Comparison of ENCODE assay signal across 8 mouse cellular contexts in genomic region chr10:8968276-8968923, GRCm38 (mm10).
A peak's percentile ranks its signal among the peaks of the same experiment; 100 is the strongest.
DNase-seq lines count a peak whose midpoint lies in the region; ATAC-seq and TF ChIP-seq lines count a peak whose summit lies in the region.

No protein-coding gene starts in this region.

- no peak overlapping the region for H3K4me2 ChIP-seq in hindbrain, embryonic 11.5 days (replicated peaks; ENCODE audit: low read depth, low read length)
- H3K4me2 ChIP-seq in limb, embryonic 12.5 days: peak overlapping the region; percentile 14; the same call in 1 of the 2 replicates
- no peak overlapping the region for H3K4me2 ChIP-seq in forebrain, embryonic 15.5 days (replicated peaks)

- DNase-seq in adrenal gland, adult 2 months: peak; percentile 47
- DNase-seq in adrenal gland, postnatal 25 days: no peak
- peak; percentile 39 for DNase-seq in hindbrain, embryonic 11.5 days (ENCODE audit: low spot score)
- peak; percentile 34 for DNase-seq in ovary, postnatal 36 days (ENCODE audit: low spot score)
- no peak for DNase-seq in cerebellum, postnatal 10 days

- peaks cover 17% of the 10 kb centered on the region for H3K4me1 ChIP-seq in embryonic fibroblast, embryonic 13.5 days (ENCODE audit: control insufficient read depth, insufficient read depth, low read length)
- 0 out of 2 replicates have a peak, but pooled peaks cover 2% of the 10 kb centered on the region for H3K4me1 ChIP-seq in hindbrain, embryonic 11.5 days (replicated peaks; ENCODE audit: control insufficient read depth, insufficient read depth, low read length)
- peaks cover 17% of the 10 kb centered on the region for H3K4me1 ChIP-seq in limb, embryonic 12.5 days (replicated peaks)
- peaks cover 8% of the 10 kb centered on the region for H3K4me1 ChIP-seq in forebrain, embryonic 15.5 days

- no peak for TF ChIP-seq POLR2A in embryonic fibroblast, embryonic 13.5 days (IDR thresholded peaks at IDR 0.05; ENCODE audit: low read depth, low read length)

- TF ChIP-seq CTCF in embryonic fibroblast, embryonic 13.5 days (IDR thresholded peaks at IDR 0.05; ENCODE audit: borderline replicate concordance, insufficient read depth, low read length): no peak

- WGBS in hindbrain, embryonic 11.5 days: 61% methylated on average over 8 of the region's 8 CpGs
- 35% methylated on average over 8 of the region's 8 CpGs for WGBS in limb, embryonic 12.5 days
- 68% methylated on average over 8 of the region's 8 CpGs for WGBS in forebrain, embryonic 15.5 days

- 0 out of 2 replicates have a peak, but pooled peaks have one; percentile 30 for ATAC-seq in hindbrain, embryonic 11.5 days (ENCODE audit: low FRiP score)
- peak; percentile 82; the same call in 1 of the 2 replicates for ATAC-seq in limb, embryonic 12.5 days (ENCODE audit: insufficient number of reproducible peaks, insufficient read depth, low FRiP score, low TSS enrichment, low read depth)
- ATAC-seq in forebrain, embryonic 15.5 days (replicated peaks): no peak

- H3K27me3 ChIP-seq in hindbrain, embryonic 11.5 days (ENCODE audit: control insufficient read depth, insufficient read depth, low read length): no peaks in the 10 kb centered on the region
- no peaks in the 10 kb centered on the region for H3K27me3 ChIP-seq in limb, embryonic 12.5 days
- no peaks in the 10 kb centered on the region for H3K27me3 ChIP-seq in forebrain, embryonic 15.5 days

- H3K9me3 ChIP-seq in hindbrain, embryonic 11.5 days (ENCODE audit: control insufficient read depth, low read length): no peaks in the 10 kb centered on the region
- H3K9me3 ChIP-seq in limb, embryonic 12.5 days: no peaks in the 10 kb centered on the region
- no peaks in the 10 kb centered on the region for H3K9me3 ChIP-seq in forebrain, embryonic 15.5 days

- H3K4me3 ChIP-seq in embryonic fibroblast, embryonic 13.5 days (ENCODE audit: insufficient read depth, low read length): no peak overlapping the region
- no peak overlapping the region for H3K4me3 ChIP-seq in hindbrain, embryonic 11.5 days (ENCODE audit: low read depth, low read length)
- H3K4me3 ChIP-seq in limb, embryonic 12.5 days (replicated peaks): no peak overlapping the region
- H3K4me3 ChIP-seq in forebrain, embryonic 15.5 days: no peak overlapping the region

- no peak overlapping the region for H3K9ac ChIP-seq in hindbrain, embryonic 11.5 days (ENCODE audit: low read depth, low read length)
- H3K9ac ChIP-seq in limb, embryonic 12.5 days (replicated peaks): no peak overlapping the region
- H3K9ac ChIP-seq in forebrain, embryonic 15.5 days (replicated peaks): no peak overlapping the region

- H3K27ac ChIP-seq in embryonic fibroblast, embryonic 13.5 days (ENCODE audit: insufficient read depth, low read length): peak overlapping the region; percentile 81
- no peak overlapping the region for H3K27ac ChIP-seq in hindbrain, embryonic 11.5 days (ENCODE audit: low read depth, low read length)
- peak overlapping the region; percentile 68 for H3K27ac ChIP-seq in limb, embryonic 12.5 days
- H3K27ac ChIP-seq in forebrain, embryonic 15.5 days (replicated peaks): no peak overlapping the region

- H3K36me3 ChIP-seq in hindbrain, embryonic 11.5 days (ENCODE audit: control insufficient read depth, insufficient read depth, low read length): no peaks in the 10 kb centered on the region
- H3K36me3 ChIP-seq in limb, embryonic 12.5 days: no peaks in the 10 kb centered on the region
- H3K36me3 ChIP-seq in forebrain, embryonic 15.5 days: no peaks in the 10 kb centered on the region

Comparison
In these comparisons a context has a peak if more than half of its experiments do, and no peak if none do; other contexts are left out.
1. DNase-seq: peak in adrenal gland, adult 2 months (single experiment), hindbrain, embryonic 11.5 days (single experiment) and ovary, postnatal 36 days (single experiment); none in adrenal gland, postnatal 25 days (single experiment) and cerebellum, postnatal 10 days (0 of 2).
2. H3K27ac ChIP-seq: peak in embryonic fibroblast, embryonic 13.5 days (single experiment) and limb, embryonic 12.5 days (single experiment); none in hindbrain, embryonic 11.5 days (single experiment) and forebrain, embryonic 15.5 days (single experiment).